Mouse (Mus musculus): ENCODE measurements around the gene Ttc16. TPM values are rescaled to one million over a fixed set of nuclear protein-coding genes. Genes with fewer than 3 reads are reported as not detected.

The Ttc16 gene
- polyA plus RNA-seq, 1 experiment from 2014 or later, result 0.66 TPM

- Histone ChIP-seq H3K4me2 (replicated peaks) (peak overlapping the region; percentile 96), H3K27ac (replicated peaks) (peak overlapping the region; percentile 100; the same call in 1 of the 2 replicates), H3K4me1 (peaks cover 21% of the 10 kb centered on the region), H3K36me3 (peaks cover 39% of the 10 kb centered on the region), H3K9me3 (no peaks in the 10 kb centered on the region), H3K27me3 (no peaks in the 10 kb centered on the region), H3K4me3 (peak overlapping the region; percentile 99), H3K9ac (replicated peaks) (peak overlapping the region; percentile 92)
- 27% methylated on average over 9 of the region's 9 CpGs for WGBS
- ATAC-seq (replicated peaks), result no peak
Observed at GRCm38 (mm10) chr2:32711301-32712056, 64.0 kb downstream of the Ttc16 start.

DNA sequence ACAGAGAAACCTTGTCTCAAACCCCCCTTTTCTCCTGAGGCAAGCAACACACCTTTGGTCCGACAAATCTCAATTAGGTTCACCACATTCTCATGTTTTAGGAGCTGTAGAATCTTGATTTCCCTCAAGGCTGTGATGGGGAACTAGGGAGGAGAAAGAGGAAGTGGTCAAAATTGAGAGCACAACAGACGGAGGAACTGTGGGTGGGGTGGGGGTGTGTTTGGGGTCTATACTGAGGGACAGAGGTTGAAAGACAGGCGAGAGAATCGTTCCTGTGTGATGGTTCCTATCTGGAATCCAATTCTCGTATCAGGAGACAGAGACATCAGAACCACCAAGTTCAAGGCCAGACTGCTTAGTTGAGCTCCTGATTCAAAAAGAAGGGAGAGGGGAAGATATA lies 65.0 kb downstream of the Ttc16 start:
- H3K9ac ChIP-seq (replicated peaks), result no peak overlapping the region
- H3K36me3 ChIP-seq, result peaks cover 50% of the 10 kb centered on the region
- H3K4me1 ChIP-seq, result peaks cover 21% of the 10 kb centered on the region
- no peak overlapping the region for H3K4me2 ChIP-seq (replicated peaks)
- H3K27ac ChIP-seq (replicated peaks), result no peak overlapping the region
- H3K27me3 ChIP-seq, result no peaks in the 10 kb centered on the region
- no peak overlapping the region for H3K4me3 ChIP-seq
- WGBS, result 91% methylated on average over 5 of the region's 5 CpGs
- H3K9me3 ChIP-seq, result no peaks in the 10 kb centered on the region
- ATAC-seq (replicated peaks), result no peak

DNA sequence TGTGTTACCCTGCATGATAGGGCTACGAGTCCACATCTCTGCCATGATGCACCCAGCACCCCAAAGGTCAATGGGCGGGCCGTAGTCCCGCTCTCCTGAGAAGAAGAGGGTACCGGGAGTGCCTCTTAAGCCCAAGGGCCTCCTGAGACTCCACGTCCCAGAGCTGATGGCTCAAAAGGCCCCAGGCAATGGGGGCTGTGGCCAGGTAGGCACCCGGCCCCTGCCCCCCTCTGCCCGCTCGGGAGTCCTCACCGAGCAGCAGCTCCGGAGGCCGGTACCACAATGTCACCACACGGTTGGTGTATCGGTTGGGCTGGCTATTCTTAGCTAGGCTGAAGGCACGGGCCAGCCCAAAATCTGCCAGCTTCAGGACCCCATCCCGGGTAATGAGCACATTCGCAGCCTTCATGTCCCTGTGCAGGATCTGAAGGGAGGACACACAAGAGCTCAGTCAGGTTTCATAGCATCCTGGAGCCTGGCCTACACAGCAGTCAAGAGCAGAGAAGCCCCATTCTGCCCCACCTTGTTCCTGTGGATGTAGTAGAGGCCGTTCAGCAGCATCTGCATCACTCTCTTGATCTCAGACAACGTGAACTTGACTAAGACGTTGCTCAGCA lies 65.8 kb downstream of the Ttc16 start:
- Histone ChIP-seq H3K4me1 (peaks cover 21% of the 10 kb centered on the region), H3K9ac (replicated peaks) (no peak overlapping the region), H3K4me3 (no peak overlapping the region), H3K27me3 (no peaks in the 10 kb centered on the region), H3K9me3 (no peaks in the 10 kb centered on the region), H3K27ac (replicated peaks) (no peak overlapping the region), H3K4me2 (replicated peaks) (no peak overlapping the region), H3K36me3 (peaks cover 57% of the 10 kb centered on the region)
- no peak for ATAC-seq (replicated peaks)
- 90% methylated on average over 20 of the region's 20 CpGs for WGBS

GRCm38 (mm10) chr2:32708643-32709042 lies 66.8 kb downstream of the Ttc16 start:
- Histone ChIP-seq H3K4me3 (no peak overlapping the region), H3K36me3 (peaks cover 66% of the 10 kb centered on the region)
- 27% methylated on average over 3 of the region's 3 CpGs for WGBS

More at GRCm38 (mm10) chr2:32708643-32709042, 66.8 kb downstream of the Ttc16 start:
- Histone ChIP-seq H3K4me1 (peaks cover 14% of the 10 kb centered on the region), H3K27ac (replicated peaks) (no peak overlapping the region), H3K27me3 (no peaks in the 10 kb centered on the region), H3K9ac (replicated peaks) (no peak overlapping the region), H3K4me2 (replicated peaks) (no peak overlapping the region), H3K9me3 (no peaks in the 10 kb centered on the region)
- no peak for ATAC-seq (replicated peaks)

MicroRNAs within 50 kb of the gene (microRNA counts, 519-probe panel; counts per million panel counts)
- 2,065 counts per million, percentile 28 among the panel's probes with 10 or more counts for microRNA mmu-miR-2861

Small RNAs within 50 kb of the gene (microRNA-seq; reads per million reads assigned to microRNA genes)
- gene Mir2861 (not detected), gene Mir3960 (not detected)

Other genes starting within 250 kb of the Ttc16 start
- gene Fam102a, start 240.3 kb downstream of the Ttc16 start, polyA plus RNA-seq (2015; fragmentation: Nextera tagmentation; extraction: Ambion mirVana), result 5.7 and 6.1 TPM in 2 replicates
- 136 TPM in 2 replicates for gene Dpm2, start 204.8 kb downstream of the Ttc16 start, polyA plus RNA-seq (2015; fragmentation: Nextera tagmentation; extraction: Ambion mirVana)
- gene Pip5kl1, start 200.8 kb downstream of the Ttc16 start, polyA plus RNA-seq (2015; fragmentation: Nextera tagmentation; extraction: Ambion mirVana), result 3.5 and 4.2 TPM in 2 replicates
- 0.23 and 0.24 TPM in 2 replicates for gene 9430097D07Rik, start 199.9 kb downstream of the Ttc16 start, polyA plus RNA-seq (2015; fragmentation: Nextera tagmentation; extraction: Ambion mirVana)
- 25.9 and 26.4 TPM in 2 replicates for gene St6galnac4, start 188.5 kb downstream of the Ttc16 start, polyA plus RNA-seq (2015; fragmentation: Nextera tagmentation; extraction: Ambion mirVana)
- gene St6galnac6, start 175.9 kb downstream of the Ttc16 start, polyA plus RNA-seq (2015; fragmentation: Nextera tagmentation; extraction: Ambion mirVana), result 16.6 and 19.3 TPM in 2 replicates
- gene Ak1, start 153.9 kb downstream of the Ttc16 start, polyA plus RNA-seq (2015; fragmentation: Nextera tagmentation; extraction: Ambion mirVana), result 74.1 and 79.6 TPM in 2 replicates
- 23.4 and 25.1 TPM in 2 replicates for gene Eng, start 129.0 kb downstream of the Ttc16 start, polyA plus RNA-seq (2015; fragmentation: Nextera tagmentation; extraction: Ambion mirVana)
- 19.9 and 21.2 TPM in 2 replicates for gene Fpgs, start 71.5 kb downstream of the Ttc16 start, polyA plus RNA-seq (2015; fragmentation: Nextera tagmentation; extraction: Ambion mirVana)
- gene Cdk9, start 62.6 kb downstream of the Ttc16 start, polyA plus RNA-seq (2015; fragmentation: Nextera tagmentation; extraction: Ambion mirVana), result 88.0 and 98.2 TPM in 2 replicates
- 39.5 and 39.7 TPM in 2 replicates for gene Sh2d3c, start 54.6 kb downstream of the Ttc16 start, polyA plus RNA-seq (2015; fragmentation: Nextera tagmentation; extraction: Ambion mirVana)
- gene 6330409D20Rik, start 34.6 kb downstream of the Ttc16 start, polyA plus RNA-seq (2015; fragmentation: Nextera tagmentation; extraction: Ambion mirVana), result 2.4 and 2.7 TPM in 2 replicates
- 63.2 and 66.3 TPM in 2 replicates for gene Tor2a, start 18.4 kb downstream of the Ttc16 start, polyA plus RNA-seq (2015; fragmentation: Nextera tagmentation; extraction: Ambion mirVana)
- 4.8 and 6.6 TPM in 2 replicates for gene Ptrh1, start 153 bp upstream of the Ttc16 start, polyA plus RNA-seq (2015; fragmentation: Nextera tagmentation; extraction: Ambion mirVana)
- gene Cfap157, start 8.8 kb upstream of the Ttc16 start, polyA plus RNA-seq (2015; fragmentation: Nextera tagmentation; extraction: Ambion mirVana), result 0.61 and 1.0 TPM in 2 replicates
- 191 and 197 TPM in 2 replicates for gene Stxbp1, start 71.6 kb upstream of the Ttc16 start, polyA plus RNA-seq (2015; fragmentation: Nextera tagmentation; extraction: Ambion mirVana)
- 33.5 TPM in 2 replicates for gene Fam129b, start 100.5 kb upstream of the Ttc16 start, polyA plus RNA-seq (2015; fragmentation: Nextera tagmentation; extraction: Ambion mirVana)
- gene Rpl12, start 185.9 kb upstream of the Ttc16 start, polyA plus RNA-seq (2015; fragmentation: Nextera tagmentation; extraction: Ambion mirVana), result 96.9 and 99.7 TPM in 2 replicates
- gene Lrsam1, start 186.0 kb upstream of the Ttc16 start, polyA plus RNA-seq (2015; fragmentation: Nextera tagmentation; extraction: Ambion mirVana), result 16.7 and 17.8 TPM in 2 replicates
- gene Slc2a8, start 206.4 kb upstream of the Ttc16 start, polyA plus RNA-seq (2015; fragmentation: Nextera tagmentation; extraction: Ambion mirVana), result 20.9 and 21.3 TPM in 2 replicates

Data from forebrain, embryonic 15.5 days (tissue).